ENCODE assay signal across 8 mouse cellular contexts in the genomic region with DNA sequence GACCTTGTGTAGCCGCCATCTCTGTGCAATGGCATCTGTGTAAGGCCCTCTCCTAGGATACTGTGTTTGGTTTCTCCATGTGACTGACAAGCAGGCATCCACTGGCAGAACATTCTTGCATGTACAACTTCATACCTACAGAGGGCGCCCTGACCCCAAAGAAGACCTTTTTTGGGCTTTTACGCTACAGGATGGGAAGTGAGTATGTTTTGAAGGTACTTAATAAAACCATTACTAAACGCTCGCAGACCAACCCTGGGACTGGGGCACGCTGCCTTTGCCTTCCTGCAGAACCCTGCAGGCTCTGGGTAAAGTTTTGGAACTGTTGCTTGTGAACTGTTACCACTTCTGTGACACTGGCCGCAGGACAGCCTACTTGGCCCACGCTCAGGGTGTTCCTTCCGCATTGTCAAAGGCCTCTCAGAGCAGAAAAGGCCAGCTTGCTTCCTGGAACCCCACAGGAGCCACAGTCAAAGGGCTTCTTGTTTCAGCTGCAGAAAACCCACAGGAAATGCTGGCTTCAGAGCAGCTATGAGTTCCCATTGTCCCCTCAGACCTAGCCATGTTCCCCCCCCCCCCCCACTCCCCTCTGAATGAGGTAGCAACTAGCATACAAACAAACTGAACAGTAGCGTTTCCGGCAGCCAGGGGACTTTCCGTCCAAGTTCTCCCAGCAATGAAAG. TPM values are rescaled to one million over a fixed set of nuclear protein-coding genes. Genes with fewer than 3 reads are reported as not detected.
DNase-seq lines count a peak whose midpoint lies in the region; TF ChIP-seq lines count a peak whose summit lies in the region.

No protein-coding gene starts in this region.

- peak; percentile 61 for DNase-seq in urinary bladder, postnatal 14 days (ENCODE audit: low spot score)
- DNase-seq in urinary bladder, postnatal 4 days (ENCODE audit: low spot score in 2 of 2), result no peak
- peak; percentile 77 for DNase-seq in embryo, embryonic 11 days
- peak; percentile 87 to 92 for DNase-seq in heart, adult 18-20 months
- DNase-seq in kidney, adult 11 months, result peak; percentile 67
- DNase-seq in left cerebral cortex, postnatal 4 days, result peak; percentile 73
- peak; percentile 75 for DNase-seq in mesoderm, embryonic 11.5 days (ENCODE audit: low read depth, low spot score)

- WGBS in small intestine, adult 2 months, result 23% methylated on average over 12 of the region's 12 CpGs

- H3K4me3 ChIP-seq in small intestine, adult 2 months (ENCODE audit: low read depth, low read length), result peak overlapping the region; percentile 28

- H3K27me3 ChIP-seq in small intestine, adult 2 months (ENCODE audit: control insufficient read depth, insufficient read depth, low read length), result no peaks in the 10 kb centered on the region

- H3K4me1 ChIP-seq in small intestine, adult 2 months (ENCODE audit: control insufficient read depth, insufficient read depth, insufficient read length, low read length), result peaks cover 7% of the 10 kb centered on the region; the same call in 1 of the 2 replicates

- intact Hi-C loops in left cerebral cortex, postnatal 4 days (cut with DNase I), result loop anchor here (10.0 kb wide), 1 partner anchor 508 kb away; no protein-coding TSS in a partner anchor

- H3K36me3 ChIP-seq in small intestine, adult 2 months (ENCODE audit: control insufficient read depth, insufficient read depth, low read length), result no peaks in the 10 kb centered on the region

- peak overlapping the region; percentile 77 for H3K27ac ChIP-seq in small intestine, adult 2 months (ENCODE audit: insufficient read depth, low read depth, low read length)

- TF ChIP-seq POLR2A in small intestine, adult 2 months (IDR thresholded peaks at IDR 0.05; ENCODE audit: low read depth, low read length), result no peak

- peak; percentile 50; the same call in 1 of the 2 replicates for TF ChIP-seq CTCF in small intestine, adult 2 months (IDR thresholded peaks at IDR 0.05; ENCODE audit: extremely low read depth, insufficient read length, insufficient replicate concordance, low read depth, low read length)

RNA-seq across cellular contexts. Expression of gene Disc1, which starts 13.1 kb away (rescaled TPM):
- total RNA-seq in heart, adult 18-20 months (2021), result 1 to 10 TPM; 1.4 to 1.7 TPM
- 1 to 10 TPM; 3.9 to 4.4 TPM for total RNA-seq in left cerebral cortex, postnatal 4 days (2021)
- polyA plus RNA-seq in small intestine, adult 2 months (2012; rRNA removed), result 0.28 and 0.32 TPM in 2 replicates

RNA-seq across cellular contexts. Expression of gene Tsnax, which starts 54.3 kb away (rescaled TPM):
- 10 to 100 TPM; 68.6 to 73.4 TPM for total RNA-seq in heart, adult 18-20 months (2021)
- total RNA-seq in left cerebral cortex, postnatal 4 days (2021), result 10 to 100 TPM; 70.9 to 77.4 TPM
- 8.1 and 12.0 TPM in 2 replicates for polyA plus RNA-seq in small intestine, adult 2 months (2012; rRNA removed)

Comparison
In these comparisons a context has a peak if more than half of its experiments do, and no peak if none do; other contexts are left out.
1. DNase-seq: peak in urinary bladder, postnatal 14 days (single experiment), embryo, embryonic 11 days (single experiment), heart, adult 18-20 months (2 of 2), kidney, adult 11 months (single experiment), left cerebral cortex, postnatal 4 days (single experiment) and mesoderm, embryonic 11.5 days (single experiment); none in urinary bladder, postnatal 4 days (0 of 2).